Mouse (Mus musculus) C2C12 (cell line): Measurements from ENCODE around the gene Stim1. TPM values are rescaled to one million over a fixed set of nuclear protein-coding genes. Genes with fewer than 3 reads are reported as not detected.

ENCODE experiments used
- H3K27me3 ChIP-seq: one replicate; pipeline ENCODE4 v1.6.1; 2011; ENCODE audit not compliant: control insufficient read depth, insufficient read depth, insufficient read length
- H3K36me3 ChIP-seq: one replicate; pipeline ENCODE4 v1.6.1; 2011; ENCODE audit not compliant: control insufficient read depth, insufficient read depth
- H3K4me3 ChIP-seq: one replicate; pipeline ENCODE4 v1.5.1; 2011; ENCODE audit warnings: mild to moderate bottlenecking, control low read depth; ENCODE audit not compliant: poor library complexity, insufficient read depth, severe bottlenecking
- H3K79me2 ChIP-seq: one replicate; pipeline ENCODE4 v1.6.1; 2011; ENCODE audit not compliant: control insufficient read depth, insufficient read depth
- H3K79me3 ChIP-seq: one replicate; pipeline ENCODE4 v1.6.1; 2011; ENCODE audit warnings: low read depth, control low read depth
- H3ac ChIP-seq: one replicate; pipeline ENCODE3; 2011; ENCODE audit warnings: low read depth; ENCODE audit not compliant: control insufficient read depth, insufficient read length
- CEBPB ChIP-seq: IDR thresholded peaks from one replicate; pipeline ENCODE4 v1.6.1; 2011; ENCODE audit warnings: low read depth, mild to moderate bottlenecking, control low read depth, moderate library complexity
- CTCF ChIP-seq: IDR thresholded peaks from one replicate; pipeline ENCODE4 v1.5.1; 2011; ENCODE audit not compliant: control insufficient read depth, insufficient read depth, insufficient read length
- FOSL1 ChIP-seq: IDR thresholded peaks from one replicate; pipeline ENCODE4 v1.8.0; 2011; ENCODE audit warnings: mild to moderate bottlenecking, low read length; ENCODE audit not compliant: poor library complexity, insufficient read depth, severe bottlenecking
- MAX ChIP-seq: IDR thresholded peaks from one replicate; pipeline ENCODE4 v1.6.1; 2011; ENCODE audit warnings: mild to moderate bottlenecking, control low read depth
- MYOD1 ChIP-seq: IDR thresholded peaks from one replicate; pipeline ENCODE4 v1.6.1; 2011; ENCODE audit warnings: low read depth; ENCODE audit not compliant: control insufficient read depth, insufficient read length
- MYOG ChIP-seq: IDR thresholded peaks from one replicate; pipeline ENCODE4 v1.6.1; 2011; ENCODE audit not compliant: control insufficient read depth, insufficient read length; ENCODE audit errors: extremely low read depth
- USF1 ChIP-seq: IDR thresholded peaks from one replicate; pipeline ENCODE4 v1.6.1; 2011; ENCODE audit warnings: low read depth, mild to moderate bottlenecking, control low read depth, moderate library complexity
- polyA plus RNA-seq: library from polyadenylated mRNA; unstranded; fragments of >200 nt; fragmentation: generic; extraction: Trizol; gene quantifications from one replicate; pipeline ENCODE4 v1.2.1, GENCODE M21; 2012; ENCODE audit warnings: missing spikeins

The Stim1 gene
- polyA plus RNA-seq, 1 experiment: 8.6 TPM

- H3K4me3 ChIP-seq: no peak overlapping the region
- TF ChIP-seq FOSL1 (no peak), MAX (no peak), CTCF (no peak), USF1 (no peak), MYOG (no peak), CEBPB (no peak), MYOD1 (no peak)
- H3ac ChIP-seq: no peak overlapping the region
- H3K27me3 ChIP-seq: no peaks in the 10 kb centered on the region
- H3K79me2 ChIP-seq: no peaks in the 10 kb centered on the region
- H3K79me3 ChIP-seq: no peaks in the 10 kb centered on the region
- no peaks in the 10 kb centered on the region for H3K36me3 ChIP-seq
Measured at GRCm38 (mm10) chr7:102314107-102314506, 46.5 kb downstream of the Stim1 start.

GRCm38 (mm10) chr7:102314908-102315307 lies 47.3 kb downstream of the Stim1 start:
- no peak for TF ChIP-seq USF1
- Histone ChIP-seq H3K36me3 (no peaks in the 10 kb centered on the region), H3K79me2 (no peaks in the 10 kb centered on the region), H3K4me3 (no peak overlapping the region), H3K27me3 (no peaks in the 10 kb centered on the region), H3K79me3 (no peaks in the 10 kb centered on the region), H3ac (no peak overlapping the region)

- Histone ChIP-seq H3K4me3 (no peak overlapping the region), H3ac (no peak overlapping the region), H3K36me3 (no peaks in the 10 kb centered on the region), H3K27me3 (no peaks in the 10 kb centered on the region), H3K79me3 (no peaks in the 10 kb centered on the region), H3K79me2 (no peaks in the 10 kb centered on the region)
- no peak for TF ChIP-seq MYOG
- no peak for TF ChIP-seq MYOD1
- no peak for TF ChIP-seq USF1
- no peak for TF ChIP-seq FOSL1
- TF ChIP-seq MAX: no peak
- no peak for TF ChIP-seq CTCF
- no peak for TF ChIP-seq CEBPB
Measured at GRCm38 (mm10) chr7:102315435-102315834, 47.8 kb downstream of the Stim1 start.

- Histone ChIP-seq H3ac (no peak overlapping the region), H3K79me3 (no peaks in the 10 kb centered on the region), H3K4me3 (no peak overlapping the region), H3K79me2 (no peaks in the 10 kb centered on the region), H3K36me3 (no peaks in the 10 kb centered on the region), H3K27me3 (no peaks in the 10 kb centered on the region)
- no peak for TF ChIP-seq MAX
- no peak for TF ChIP-seq MYOG
- TF ChIP-seq CEBPB: no peak
- no peak for TF ChIP-seq MYOD1
- no peak for TF ChIP-seq CTCF
- TF ChIP-seq USF1: no peak
Measured at GRCm38 (mm10) chr7:102317583-102318168, 50.1 kb downstream of the Stim1 start.

GRCm38 (mm10) chr7:102322137-102322536 lies 54.5 kb downstream of the Stim1 start:
- Histone ChIP-seq H3ac (no peak overlapping the region), H3K79me2 (no peaks in the 10 kb centered on the region), H3K27me3 (no peaks in the 10 kb centered on the region), H3K4me3 (no peak overlapping the region), H3K79me3 (no peaks in the 10 kb centered on the region), H3K36me3 (no peaks in the 10 kb centered on the region)
- no peak for TF ChIP-seq MAX
- no peak for TF ChIP-seq USF1
- no peak for TF ChIP-seq CTCF
- TF ChIP-seq FOSL1: no peak
- TF ChIP-seq MYOG: no peak
- no peak for TF ChIP-seq CEBPB
- no peak for TF ChIP-seq MYOD1

- Histone ChIP-seq H3K79me2 (no peaks in the 10 kb centered on the region), H3K36me3 (no peaks in the 10 kb centered on the region), H3K79me3 (no peaks in the 10 kb centered on the region), H3ac (no peak overlapping the region), H3K27me3 (no peaks in the 10 kb centered on the region), H3K4me3 (no peak overlapping the region)
- TF ChIP-seq CTCF (no peak), MAX (no peak), CEBPB (no peak)
Measured at GRCm38 (mm10) chr7:102326323-102326722, 58.7 kb downstream of the Stim1 start.

GRCm38 (mm10) chr7:102330270-102330669 lies 62.7 kb downstream of the Stim1 start:
- no peak overlapping the region for H3ac ChIP-seq
- H3K4me3 ChIP-seq: no peak overlapping the region

More at GRCm38 (mm10) chr7:102330270-102330669, 62.7 kb downstream of the Stim1 start:
- TF ChIP-seq MYOD1 (no peak), CEBPB (no peak), FOSL1 (no peak), USF1 (no peak), MAX (no peak), CTCF (no peak), MYOG (no peak)
- Histone ChIP-seq H3K36me3 (no peaks in the 10 kb centered on the region), H3K79me2 (no peaks in the 10 kb centered on the region), H3K27me3 (no peaks in the 10 kb centered on the region), H3K79me3 (no peaks in the 10 kb centered on the region)
